Mouse (Mus musculus): ENCODE results near the gene Ttc28.
A peak's percentile ranks its signal among the peaks of the same experiment; 100 is the strongest.

DNA sequence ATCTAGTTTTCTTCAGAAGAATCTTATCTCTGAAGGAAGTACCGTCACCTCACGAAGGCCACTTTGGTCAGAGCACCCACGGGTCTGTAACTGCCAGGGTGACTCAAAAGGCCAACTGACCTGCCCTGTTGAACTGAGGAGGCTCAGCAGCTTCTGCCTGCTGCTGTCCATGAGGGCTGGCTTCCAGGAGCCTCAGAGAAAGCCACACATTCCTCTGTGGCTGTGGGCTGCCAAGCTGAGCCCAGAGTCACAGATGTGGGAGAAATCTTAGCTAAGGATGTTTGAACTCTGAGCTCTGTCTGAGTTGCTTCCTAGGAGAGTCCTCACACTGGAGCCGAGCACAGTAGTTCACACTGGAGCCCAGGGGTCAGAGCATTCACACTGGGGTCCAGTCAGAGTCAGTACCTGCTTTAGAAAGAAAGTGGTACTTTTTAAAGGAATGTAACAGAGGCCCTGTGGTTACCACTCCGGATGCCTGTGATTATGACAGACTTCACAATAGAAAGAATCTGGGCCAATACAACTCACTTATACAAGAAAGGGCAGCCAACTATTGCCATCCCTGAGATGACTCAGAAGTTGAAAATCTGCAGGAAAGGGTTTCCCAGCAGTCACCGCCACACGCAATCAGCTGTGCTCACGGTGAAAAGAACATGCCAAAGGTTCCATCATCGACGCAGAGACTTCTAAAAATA is 368.1 kb downstream of the Ttc28 start:
- TF ChIP-seq CTCF (IDR thresholded peaks at IDR 0.05; ENCODE audit: control insufficient read depth, insufficient read depth, insufficient read length) (no peak), MYOG (IDR thresholded peaks at IDR 0.05; ENCODE audit: control insufficient read depth, extremely low read depth, insufficient read length) (no peak), USF1 (IDR thresholded peaks at IDR 0.05; ENCODE audit: low read depth) (no peak), MYOD1 (IDR thresholded peaks at IDR 0.05; ENCODE audit: control insufficient read depth, insufficient read length, low read depth) (peak; percentile 64), MAX (IDR thresholded peaks at IDR 0.05) (peak; percentile 92)
